Mouse (Mus musculus): ENCODE measurements around the gene Alb. TPM values are rescaled to one million over a fixed set of nuclear protein-coding genes. Genes with fewer than 3 reads are reported as not detected.

Alb gene
- polyA plus RNA-seq, 1 experiment from 2014 or later, result 0.50 TPM

DNA sequence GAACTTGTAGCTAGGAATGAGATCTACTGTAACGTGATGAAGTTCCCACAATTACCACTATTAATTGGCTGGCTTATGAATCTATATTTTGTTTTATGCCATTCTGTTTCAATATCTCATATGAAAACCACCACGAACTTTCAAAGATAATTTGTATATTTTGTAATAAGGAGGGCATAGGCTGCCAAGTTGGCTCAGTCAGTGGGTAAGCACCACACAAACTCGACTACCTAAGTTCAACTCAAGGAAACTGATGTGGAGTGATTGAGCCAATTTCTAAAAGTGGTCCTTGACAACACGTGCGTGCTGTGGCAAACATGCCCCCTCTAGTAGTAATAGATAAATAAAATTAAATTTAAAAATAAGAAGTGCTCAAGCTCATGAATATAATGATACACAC lies 41.1 kb downstream of the Alb start:
- 88% methylated on average over 5 of the region's 5 CpGs for WGBS
- DNase-seq (ENCODE audit: low spot score), result no peak
- no peaks in the 10 kb centered on the region for H3K27me3 ChIP-seq (ENCODE audit: control insufficient read depth, insufficient read depth, low read length)

DNA sequence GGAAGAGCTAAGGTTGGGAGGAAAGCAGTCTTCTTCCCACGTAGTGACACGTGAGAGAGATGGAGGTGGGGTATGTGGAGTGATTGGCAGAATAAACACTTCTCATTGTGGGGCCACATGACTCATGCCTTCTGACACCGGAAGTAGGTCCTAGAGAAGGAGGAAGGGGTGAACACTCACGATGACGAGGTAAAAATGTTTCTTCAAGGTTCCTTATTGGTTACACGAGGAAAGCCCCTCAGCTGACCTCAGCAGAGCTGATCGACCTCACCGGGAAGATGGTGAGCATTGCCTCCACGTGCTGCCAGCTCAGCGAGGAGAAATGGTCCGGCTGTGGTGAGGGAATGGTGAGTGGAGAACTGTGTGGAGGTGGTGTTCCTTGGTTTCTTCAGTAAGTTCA lies 44.0 kb downstream of the Alb start:
- Histone ChIP-seq H3K4me3 (ENCODE audit: low read depth, low read length) (no peak overlapping the region), H3K4me2 (ENCODE audit: low read depth) (no peak overlapping the region), H3K4me1 (ENCODE audit: control insufficient read depth, insufficient read depth, low read length) (no peaks in the 10 kb centered on the region), H3K9ac (ENCODE audit: low read length) (no peak overlapping the region), H3K9me3 (ENCODE audit: control insufficient read depth, low read length) (no peaks in the 10 kb centered on the region), H3K27ac (ENCODE audit: low read depth, low read length) (no peak overlapping the region), H3K36me3 (ENCODE audit: control insufficient read depth, insufficient read depth, low read length) (no peaks in the 10 kb centered on the region), H3K27me3 (ENCODE audit: control insufficient read depth, insufficient read depth, low read length) (no peaks in the 10 kb centered on the region)
- WGBS, result 86% methylated on average over 11 of the region's 11 CpGs
- ATAC-seq (ENCODE audit: insufficient read depth, low FRiP score, low TSS enrichment), result no peak
- DNase-seq (ENCODE audit: low spot score), result no peak

More for the DNA sequence above, 41.1 kb downstream of the Alb start:
- H3K4me3 ChIP-seq (ENCODE audit: low read depth, low read length), result no peak overlapping the region
- H3K27ac ChIP-seq (ENCODE audit: low read depth, low read length), result no peak overlapping the region
- no peak for ATAC-seq (ENCODE audit: insufficient read depth, low FRiP score, low TSS enrichment)
- no peaks in the 10 kb centered on the region for H3K4me1 ChIP-seq (ENCODE audit: control insufficient read depth, insufficient read depth, low read length)
- no peak overlapping the region for H3K9ac ChIP-seq (ENCODE audit: low read length)
- no peak overlapping the region for H3K4me2 ChIP-seq (ENCODE audit: low read depth)
- H3K9me3 ChIP-seq (ENCODE audit: control insufficient read depth, low read length), result no peaks in the 10 kb centered on the region
- H3K36me3 ChIP-seq (ENCODE audit: control insufficient read depth, insufficient read depth, low read length), result no peaks in the 10 kb centered on the region

DNA sequence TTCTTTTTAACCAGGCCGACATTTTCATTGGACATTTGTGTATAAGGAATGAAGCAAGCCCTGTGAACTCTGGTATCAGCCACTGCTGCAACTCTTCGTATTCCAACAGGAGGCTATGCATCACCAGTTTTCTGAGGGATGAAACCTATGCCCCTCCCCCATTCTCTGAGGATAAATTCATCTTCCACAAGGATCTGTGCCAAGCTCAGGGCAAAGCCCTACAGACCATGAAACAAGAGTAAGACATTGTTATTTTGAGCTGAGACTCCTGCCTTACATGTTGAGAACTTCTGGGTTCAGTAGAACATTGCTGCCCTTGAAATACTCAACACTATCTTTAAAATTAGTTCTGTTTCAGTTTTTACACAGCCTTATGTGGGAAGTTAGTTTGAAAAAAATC lies 45.8 kb downstream of the Alb start:
- 86% methylated on average over 2 of the region's 2 CpGs for WGBS
- no peaks in the 10 kb centered on the region for H3K4me1 ChIP-seq (ENCODE audit: control insufficient read depth, insufficient read depth, low read length)
- H3K9me3 ChIP-seq (ENCODE audit: control insufficient read depth, low read length), result no peaks in the 10 kb centered on the region
- H3K27ac ChIP-seq (ENCODE audit: low read depth, low read length), result no peak overlapping the region
- H3K27me3 ChIP-seq (ENCODE audit: control insufficient read depth, insufficient read depth, low read length), result no peaks in the 10 kb centered on the region
- DNase-seq (ENCODE audit: low spot score) (no peak), ATAC-seq (ENCODE audit: insufficient read depth, low FRiP score, low TSS enrichment) (no peak)
- H3K4me2 ChIP-seq (ENCODE audit: low read depth), result no peak overlapping the region
- H3K9ac ChIP-seq (ENCODE audit: low read length), result no peak overlapping the region
- no peak overlapping the region for H3K4me3 ChIP-seq (ENCODE audit: low read depth, low read length)
- no peaks in the 10 kb centered on the region for H3K36me3 ChIP-seq (ENCODE audit: control insufficient read depth, insufficient read depth, low read length)

DNA sequence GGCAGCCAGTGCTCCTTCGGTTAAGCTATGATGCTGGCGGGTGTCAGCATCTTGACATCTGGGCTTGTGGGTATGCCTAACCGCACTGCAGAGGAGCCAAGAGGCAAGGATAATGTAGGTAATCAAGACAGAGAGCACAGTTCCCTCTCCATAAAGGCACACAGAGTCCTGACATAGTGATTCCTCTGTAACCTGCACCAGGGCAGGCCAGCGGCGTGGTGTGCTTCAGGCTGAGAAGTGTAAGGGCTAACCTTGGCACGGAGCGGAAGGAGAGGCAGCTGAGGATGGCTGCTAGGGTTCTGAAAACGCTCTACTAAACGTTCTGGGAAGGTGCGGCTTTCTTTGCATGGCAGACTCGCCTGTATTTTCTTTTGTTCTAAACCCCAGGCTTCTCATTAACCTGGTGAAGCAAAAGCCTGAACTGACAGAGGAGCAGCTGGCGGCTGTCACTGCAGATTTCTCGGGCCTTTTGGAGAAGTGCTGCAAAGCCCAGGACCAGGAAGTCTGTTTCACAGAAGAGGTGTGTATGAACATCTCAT lies 46.8 kb downstream of the Alb start:
- Histone ChIP-seq H3K27me3 (ENCODE audit: control insufficient read depth, insufficient read depth, low read length) (no peaks in the 10 kb centered on the region), H3K4me2 (ENCODE audit: low read depth) (no peak overlapping the region), H3K4me3 (ENCODE audit: low read depth, low read length) (no peak overlapping the region), H3K9ac (ENCODE audit: low read length) (no peak overlapping the region), H3K27ac (ENCODE audit: low read depth, low read length) (no peak overlapping the region), H3K36me3 (ENCODE audit: control insufficient read depth, insufficient read depth, low read length) (no peaks in the 10 kb centered on the region), H3K9me3 (ENCODE audit: control insufficient read depth, low read length) (no peaks in the 10 kb centered on the region), H3K4me1 (ENCODE audit: control insufficient read depth, insufficient read depth, low read length) (no peaks in the 10 kb centered on the region)
- ATAC-seq (ENCODE audit: insufficient read depth, low FRiP score, low TSS enrichment) (no peak), DNase-seq (ENCODE audit: low spot score) (no peak)
- 67% methylated on average over 13 of the region's 13 CpGs for WGBS

DNA sequence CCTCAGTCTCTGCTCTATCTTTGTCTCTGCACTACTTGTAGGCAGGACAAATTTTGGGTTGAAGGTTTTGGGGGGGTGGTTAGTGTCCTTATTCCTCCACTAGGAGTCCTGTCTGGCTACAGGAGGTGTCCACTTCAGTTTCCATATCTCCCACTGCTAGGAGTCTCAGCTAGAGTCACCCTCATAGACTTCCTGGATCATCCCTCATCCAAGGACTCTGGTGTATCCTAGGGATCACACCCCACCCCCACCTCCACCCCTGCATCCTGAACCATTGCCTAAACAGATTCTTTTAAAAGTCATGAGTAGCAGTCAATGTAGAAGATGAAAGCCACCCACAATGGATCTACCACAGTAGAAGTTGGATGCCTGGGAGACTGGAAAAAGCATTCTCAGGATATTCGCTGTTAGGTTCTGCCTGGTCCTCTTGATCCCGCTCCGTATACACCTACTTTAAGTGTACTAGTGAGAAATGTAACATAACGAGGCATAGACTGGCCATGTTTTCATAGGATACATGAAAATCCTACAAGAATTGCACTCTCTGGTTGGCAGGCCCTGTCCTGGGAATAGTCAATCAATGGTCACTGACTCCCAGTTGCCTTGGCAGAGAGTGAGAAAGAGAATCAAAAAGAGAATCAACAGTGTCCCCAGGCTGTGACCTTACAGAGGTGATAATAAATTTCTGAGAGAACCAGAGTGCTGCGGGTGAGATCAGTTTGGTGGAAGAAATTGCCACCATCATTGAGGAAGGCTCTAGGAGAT lies 49.3 kb downstream of the Alb start:
- no peaks in the 10 kb centered on the region for H3K4me1 ChIP-seq (ENCODE audit: control insufficient read depth, insufficient read depth, low read length)
- ATAC-seq (ENCODE audit: insufficient read depth, low FRiP score, low TSS enrichment), result no peak
- H3K27ac ChIP-seq (ENCODE audit: low read depth, low read length), result no peak overlapping the region
- no peak overlapping the region for H3K4me2 ChIP-seq (ENCODE audit: low read depth)
- H3K36me3 ChIP-seq (ENCODE audit: control insufficient read depth, insufficient read depth, low read length), result no peaks in the 10 kb centered on the region
- no peaks in the 10 kb centered on the region for H3K27me3 ChIP-seq (ENCODE audit: control insufficient read depth, insufficient read depth, low read length)
- no peak for DNase-seq (ENCODE audit: low spot score)
- no peaks in the 10 kb centered on the region for H3K9me3 ChIP-seq (ENCODE audit: control insufficient read depth, low read length)
- H3K4me3 ChIP-seq (ENCODE audit: low read depth, low read length), result no peak overlapping the region
- H3K9ac ChIP-seq (ENCODE audit: low read length), result no peak overlapping the region
- WGBS, result 88% methylated on average over 5 of the region's 5 CpGs

DNA sequence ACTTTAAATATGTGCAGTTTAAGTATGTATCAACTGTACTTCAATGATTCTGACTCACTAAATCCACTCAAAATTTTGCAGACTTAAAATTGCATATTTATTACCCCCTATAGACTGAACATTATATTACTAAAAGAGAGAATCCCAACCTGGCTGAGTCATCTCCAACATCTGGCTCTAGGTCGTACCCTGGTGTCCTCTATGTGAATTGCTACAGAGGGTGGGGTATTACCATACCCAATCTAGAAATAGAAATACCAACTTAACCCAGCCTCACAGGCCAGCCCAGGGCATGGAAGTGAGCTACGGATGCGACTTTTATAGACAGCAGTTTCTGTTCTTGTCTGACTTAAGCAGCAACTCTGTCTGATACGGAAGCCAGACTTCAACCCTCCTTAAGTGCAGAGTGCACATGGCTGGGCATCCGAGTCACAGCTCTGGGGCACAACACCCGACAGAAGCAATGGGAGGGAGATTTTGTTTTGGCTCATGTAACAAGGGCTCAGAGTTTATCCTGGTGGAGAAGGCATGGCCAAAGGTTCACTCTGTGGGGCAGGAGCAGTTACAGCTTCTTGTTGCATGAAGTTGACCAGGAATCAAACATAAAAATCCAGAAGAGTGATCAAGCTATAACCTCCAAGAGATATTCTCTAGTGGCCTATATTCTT lies 51.7 kb downstream of the Alb start:
- ATAC-seq (ENCODE audit: insufficient read depth, low FRiP score, low TSS enrichment) (no peak), DNase-seq (ENCODE audit: low spot score) (no peak)
- Histone ChIP-seq H3K4me1 (ENCODE audit: control insufficient read depth, insufficient read depth, low read length) (no peaks in the 10 kb centered on the region), H3K36me3 (ENCODE audit: control insufficient read depth, insufficient read depth, low read length) (no peaks in the 10 kb centered on the region), H3K4me3 (ENCODE audit: low read depth, low read length) (no peak overlapping the region), H3K4me2 (ENCODE audit: low read depth) (no peak overlapping the region), H3K27me3 (ENCODE audit: control insufficient read depth, insufficient read depth, low read length) (no peaks in the 10 kb centered on the region), H3K9ac (ENCODE audit: low read length) (no peak overlapping the region), H3K9me3 (ENCODE audit: control insufficient read depth, low read length) (no peaks in the 10 kb centered on the region), H3K27ac (ENCODE audit: low read depth, low read length) (no peak overlapping the region)
- WGBS, result 83% methylated on average over 6 of the region's 6 CpGs

DNA sequence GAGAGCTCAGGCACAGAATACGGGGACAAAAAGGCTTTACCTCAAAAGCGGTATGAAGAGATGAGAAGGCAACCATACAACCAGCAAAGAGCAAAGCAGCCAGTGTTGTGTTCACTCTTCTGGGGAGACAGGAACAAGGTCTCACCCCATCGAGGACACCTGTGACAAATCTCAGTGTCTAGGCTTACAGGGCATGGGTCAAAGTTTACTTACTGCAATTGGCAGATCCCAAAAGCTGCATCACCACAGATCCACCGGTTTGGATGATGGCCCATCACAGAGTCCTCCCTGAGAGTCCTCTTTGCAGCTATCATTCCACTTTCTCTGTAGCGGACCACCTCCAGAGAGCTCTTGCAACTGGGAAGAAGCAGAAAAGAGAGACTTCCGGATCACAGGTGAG lies 54.9 kb downstream of the Alb start:
- ATAC-seq (ENCODE audit: insufficient read depth, low FRiP score, low TSS enrichment) (no peak), DNase-seq (ENCODE audit: low spot score) (no peak)
- Histone ChIP-seq H3K4me1 (ENCODE audit: control insufficient read depth, insufficient read depth, low read length) (no peaks in the 10 kb centered on the region), H3K36me3 (ENCODE audit: control insufficient read depth, insufficient read depth, low read length) (no peaks in the 10 kb centered on the region), H3K27ac (ENCODE audit: low read depth, low read length) (no peak overlapping the region), H3K27me3 (ENCODE audit: control insufficient read depth, insufficient read depth, low read length) (no peaks in the 10 kb centered on the region), H3K4me2 (ENCODE audit: low read depth) (no peak overlapping the region), H3K9me3 (ENCODE audit: control insufficient read depth, low read length) (no peaks in the 10 kb centered on the region), H3K4me3 (ENCODE audit: low read depth, low read length) (no peak overlapping the region), H3K9ac (ENCODE audit: low read length) (no peak overlapping the region)
- WGBS, result 90% methylated on average over 6 of the region's 6 CpGs

DNA sequence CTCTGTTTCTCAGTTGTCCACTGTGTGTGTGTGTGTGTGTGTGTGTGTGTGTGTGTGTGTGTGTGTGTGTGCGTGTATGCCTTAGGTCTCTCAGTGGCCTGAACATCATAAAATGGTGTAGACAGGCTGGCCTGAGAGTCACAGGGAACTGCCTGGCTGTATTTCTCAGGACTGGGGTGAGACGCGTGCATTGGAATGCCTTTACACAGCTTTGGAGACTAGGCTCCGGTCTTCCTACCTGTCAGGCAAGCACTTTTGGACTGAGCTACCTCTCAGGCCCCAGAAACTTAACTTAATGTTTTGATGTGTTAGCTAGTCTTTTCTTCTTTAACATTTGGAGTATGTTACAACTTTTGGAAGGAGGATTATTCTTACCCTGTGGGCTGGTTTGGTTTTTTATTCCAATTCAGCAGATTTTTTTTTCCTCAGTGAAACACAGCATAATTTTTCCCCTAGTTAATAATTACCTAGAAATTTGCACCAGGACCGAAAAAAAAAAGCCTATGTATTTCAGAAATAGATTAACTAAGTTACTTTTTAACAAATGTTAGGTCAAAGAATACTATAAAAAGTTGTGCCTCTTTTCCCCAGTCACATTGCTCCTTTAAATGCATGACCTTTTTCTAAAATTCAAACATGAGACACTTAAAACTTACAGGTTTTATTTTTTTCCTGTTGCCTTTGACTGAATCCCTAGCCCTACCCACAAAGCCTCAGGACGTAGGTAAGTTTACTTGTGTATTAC lies 57.8 kb downstream of the Alb start, which contains the start of gene Afm:
Afm (plus strand) TSS at position 577 of the 745 bp plus-strand sequence.
- ATAC-seq (ENCODE audit: insufficient read depth, low FRiP score, low TSS enrichment) (no peak), DNase-seq (ENCODE audit: low spot score) (no peak)
- no peak within 1 kb of the TSS for H3K4me2 ChIP-seq (ENCODE audit: low read depth)
- no peaks in the 10 kb centered on the region for H3K9me3 ChIP-seq (ENCODE audit: control insufficient read depth, low read length)
- no peak within 1 kb of the TSS for H3K4me3 ChIP-seq (ENCODE audit: low read depth, low read length)
- no peaks in the 10 kb centered on the region for H3K4me1 ChIP-seq (ENCODE audit: control insufficient read depth, insufficient read depth, low read length)
- H3K36me3 ChIP-seq (ENCODE audit: control insufficient read depth, insufficient read depth, low read length), result no peaks in the 10 kb centered on the region
- H3K27ac ChIP-seq (ENCODE audit: low read depth, low read length), result no peak within 1 kb of the TSS
- no peak within 1 kb of the TSS for H3K9ac ChIP-seq (ENCODE audit: low read length)
- H3K27me3 ChIP-seq (ENCODE audit: control insufficient read depth, insufficient read depth, low read length), result no peaks in the 10 kb centered on the region
- WGBS, result 85% methylated on average over 6 of the region's 6 CpGs
